Mouse (Mus musculus): ENCODE measurements around the gene Mto1.

- TF ChIP-seq CTCF (conservative IDR thresholded peaks at IDR 0.05; ENCODE audit: low read length) (no peak), POU5F1 (IDR thresholded peaks at IDR 0.05; ENCODE audit: borderline replicate concordance, low read length) (no peak)
Measured at GRCm38 (mm10) chr9:78484660-78485059, 36.7 kb downstream of the Mto1 start.

All from E14TG2a.4 (cell line).